Mouse (Mus musculus) intestine, embryonic 15.5 days (tissue): Measurements from ENCODE around the gene Bmx. TPM values are rescaled to one million over a fixed set of nuclear protein-coding genes. Genes with fewer than 3 reads are reported as not detected.

Source experiments
- ATAC-seq: fragments of 200-750 bp; cut with Nextera tagmentation; 2 replicates; pipeline ENCODE4 v1.8.0; 2017; ENCODE audit warnings: moderate TSS enrichment, moderate library complexity
- H3K27ac ChIP-seq: fragments of 300-500 bp; sonication (generic); 2 replicates; pipeline ENCODE4 v1.5.1; 2015; ENCODE audit warnings: mild to moderate bottlenecking, inconsistent platforms
- H3K27me3 ChIP-seq: fragments of 300-500 bp; sonication (generic); replicated peaks from 2 replicates; pipeline ENCODE4 v1.6.1; 2015; ENCODE audit warnings: inconsistent platforms
- H3K36me3 ChIP-seq: fragments of 300-500 bp; sonication (generic); 2 replicates; pipeline ENCODE4 v1.6.1; 2015; ENCODE audit warnings: inconsistent platforms
- H3K4me1 ChIP-seq: fragments of 300-500 bp; sonication (generic); replicated peaks from 2 replicates; pipeline ENCODE4 v1.6.1; 2015; ENCODE audit warnings: inconsistent platforms
- H3K4me2 ChIP-seq: fragments of 300-500 bp; sonication (generic); replicated peaks from 2 replicates; pipeline ENCODE4 v1.6.1; 2015; ENCODE audit warnings: mild to moderate bottlenecking, inconsistent platforms
- H3K4me3 ChIP-seq: fragments of 300-500 bp; sonication (generic); replicated peaks from 2 replicates; pipeline ENCODE4 v1.5.1; 2015; ENCODE audit warnings: inconsistent platforms
- H3K9ac ChIP-seq: fragments of 300-500 bp; sonication (generic); 2 replicates; pipeline ENCODE4 v1.6.1; 2015; ENCODE audit warnings: inconsistent platforms
- H3K9me3 ChIP-seq: fragments of 300-500 bp; sonication (generic); 2 replicates; pipeline ENCODE4 v1.6.1; 2016; ENCODE audit warnings: inconsistent platforms
- WGBS: fragments of 180-500 bp; shearing (Covaris S2); methylation state at CpG from one replicate; pipeline ENCODE4 v1.1.7; 2015; 5-methylcytosine and 5-hydroxymethylcytosine counted together
- polyA plus RNA-seq: library from polyadenylated mRNA; unstranded; fragments of >200 nt; fragmentation: Nextera tagmentation; extraction: Ambion mirVana; gene quantifications from 2 replicates; pipeline ENCODE4 v1.2.1, GENCODE M21; 2015

The Bmx gene
- polyA plus RNA-seq, 1 experiment from 2014 or later: 0.65 TPM

GRCm38 (mm10) chrX:164164681-164165080 lies 93.3 kb downstream of the Bmx start:
- no peaks in the 10 kb centered on the region for H3K27me3 ChIP-seq
- no peaks in the 10 kb centered on the region for H3K36me3 ChIP-seq
- WGBS: 83% methylated on average over 1 of the region's 1 CpGs
- H3K9me3 ChIP-seq: no peaks in the 10 kb centered on the region
- ATAC-seq: no peak
- H3K4me1 ChIP-seq: no peaks in the 10 kb centered on the region
- H3K27ac ChIP-seq: no peak overlapping the region
- H3K4me3 ChIP-seq: no peak overlapping the region
- no peak overlapping the region for H3K4me2 ChIP-seq
- no peak overlapping the region for H3K9ac ChIP-seq

DNA sequence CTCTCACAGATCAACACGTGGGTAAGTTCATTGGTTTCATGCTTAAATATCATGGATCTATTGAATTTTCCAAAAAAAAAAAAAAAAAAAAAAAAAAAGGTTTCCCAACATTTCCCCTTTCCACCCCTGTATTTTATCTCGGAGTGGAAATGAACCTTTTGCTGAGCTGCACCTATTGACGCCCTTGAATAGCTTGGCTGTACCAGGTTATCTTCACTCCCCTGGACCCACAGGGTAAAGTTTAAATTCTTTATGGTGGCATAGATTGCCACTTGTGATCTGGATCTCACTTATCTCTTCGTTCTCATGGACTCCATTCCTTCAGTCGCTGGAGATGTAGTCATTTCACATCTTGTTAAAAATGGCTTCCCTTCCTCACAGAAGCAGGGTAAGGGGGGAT lies 103.4 kb downstream of the Bmx start:
- Histone ChIP-seq H3K9me3 (no peaks in the 10 kb centered on the region), H3K4me2 (no peak overlapping the region), H3K4me1 (no peaks in the 10 kb centered on the region), H3K4me3 (no peak overlapping the region), H3K9ac (no peak overlapping the region), H3K27me3 (no peaks in the 10 kb centered on the region), H3K36me3 (no peaks in the 10 kb centered on the region), H3K27ac (no peak overlapping the region)
- WGBS: 73% methylated on average over 5 of the region's 5 CpGs
- ATAC-seq: peak; percentile 71

DNA sequence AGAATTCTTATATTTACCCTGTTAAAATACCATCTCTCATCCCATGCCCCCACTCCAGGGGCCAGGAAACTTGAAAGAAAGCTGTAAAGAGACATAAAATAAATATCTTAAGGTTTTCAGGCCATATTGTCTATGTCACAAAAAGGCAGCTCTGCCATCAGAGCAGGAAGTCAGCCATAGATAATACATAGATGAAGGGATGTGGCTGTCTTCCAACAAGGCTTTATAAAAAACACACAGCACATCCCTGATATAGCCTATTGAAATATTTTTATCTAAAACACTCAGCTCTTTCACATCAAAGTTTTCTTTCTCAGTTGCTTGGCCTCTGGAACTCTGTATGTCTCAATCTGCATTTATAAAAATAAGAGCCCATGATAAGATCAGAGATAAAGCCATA lies 104.4 kb downstream of the Bmx start:
- Histone ChIP-seq H3K4me1 (no peaks in the 10 kb centered on the region), H3K27ac (no peak overlapping the region), H3K9me3 (no peaks in the 10 kb centered on the region), H3K9ac (no peak overlapping the region), H3K4me2 (no peak overlapping the region), H3K4me3 (no peak overlapping the region), H3K27me3 (no peaks in the 10 kb centered on the region), H3K36me3 (no peaks in the 10 kb centered on the region)
- no peak for ATAC-seq

DNA sequence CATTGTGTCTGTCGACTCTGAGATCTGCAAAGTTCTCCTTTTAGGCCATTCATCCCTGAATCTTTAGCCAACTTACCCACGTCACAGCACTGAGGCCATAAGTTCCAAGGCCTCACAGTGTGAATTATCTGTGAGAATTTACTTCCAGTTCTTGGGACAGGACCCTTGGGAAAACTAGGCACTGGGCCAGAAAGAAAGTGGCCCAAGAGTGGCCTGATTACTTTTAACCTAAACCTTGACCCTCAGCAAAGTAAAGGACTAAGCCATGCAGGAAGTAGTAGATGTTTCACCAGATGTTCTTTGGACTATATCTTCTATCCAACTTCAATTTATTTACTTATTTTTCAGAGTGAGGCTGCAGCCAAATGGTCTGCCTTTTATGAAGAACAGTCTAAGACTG lies 105.3 kb downstream of the Bmx start:
- no peaks in the 10 kb centered on the region for H3K4me1 ChIP-seq
- no peaks in the 10 kb centered on the region for H3K36me3 ChIP-seq
- H3K4me3 ChIP-seq: no peak overlapping the region
- no peak for ATAC-seq
- H3K4me2 ChIP-seq: no peak overlapping the region
- H3K27me3 ChIP-seq: no peaks in the 10 kb centered on the region
- whole genome bisulfite sequencing: 61% methylated on average over 2 of the region's 2 CpGs
- no peaks in the 10 kb centered on the region for H3K9me3 ChIP-seq
- H3K27ac ChIP-seq: no peak overlapping the region
- no peak overlapping the region for H3K9ac ChIP-seq

DNA sequence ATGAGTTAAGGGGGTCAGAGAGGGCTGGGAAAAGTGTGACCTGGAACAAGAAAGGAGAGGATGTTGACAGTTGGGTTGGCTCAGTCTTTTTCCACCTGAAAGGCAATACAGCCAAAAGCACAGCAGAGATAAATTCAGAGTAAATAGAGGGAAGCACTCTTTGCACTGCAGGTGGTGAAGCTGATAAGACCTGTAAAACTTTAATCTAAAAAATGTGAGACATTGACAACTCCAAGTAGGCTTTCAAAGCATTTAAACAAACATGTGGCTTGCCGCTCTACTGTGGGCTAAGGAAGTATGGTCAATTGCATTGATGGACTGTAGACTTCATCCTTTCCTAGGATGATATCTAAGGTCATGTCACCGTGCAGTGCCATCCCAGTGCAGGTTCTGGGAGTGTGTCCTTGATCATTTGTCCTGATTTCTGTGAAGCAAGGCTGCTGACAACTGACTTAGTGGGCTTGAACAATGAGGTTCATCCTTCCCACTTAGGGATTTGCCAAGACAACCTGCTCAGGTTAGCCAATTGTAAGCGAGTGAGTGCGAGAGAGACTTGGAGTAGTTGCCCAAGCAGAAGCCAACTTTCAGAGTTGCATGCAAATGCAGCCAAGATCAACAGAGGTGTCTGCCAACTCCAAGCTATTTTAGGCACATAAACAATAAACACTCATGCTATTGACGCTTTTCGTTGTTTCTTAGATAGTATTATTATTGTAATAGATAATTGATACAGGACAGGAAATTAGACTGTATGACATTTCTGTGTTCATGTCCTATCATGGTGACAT lies 112.3 kb downstream of the Bmx start:
- Histone ChIP-seq H3K4me2 (no peak overlapping the region), H3K27me3 (no peaks in the 10 kb centered on the region), H3K27ac (no peak overlapping the region), H3K4me1 (no peaks in the 10 kb centered on the region), H3K36me3 (no peaks in the 10 kb centered on the region), H3K9ac (no peak overlapping the region), H3K4me3 (no peak overlapping the region), H3K9me3 (no peaks in the 10 kb centered on the region)
- WGBS: 82% methylated on average over 6 of the region's 6 CpGs
- ATAC-seq: peak; percentile 79

Other genes with a start within 250 kb of the Bmx start
- gene Car5b, start 230.2 kb downstream of the Bmx start, polyA plus RNA-seq: 0.50 and 0.77 TPM in 2 replicates
- 23.0 and 25.6 TPM in 2 replicates for gene Siah1b, start 181.7 kb downstream of the Bmx start, polyA plus RNA-seq
- 9.5 and 10.7 TPM in 2 replicates for gene Cltrn, start 169.4 kb downstream of the Bmx start, polyA plus RNA-seq
- gene Ace2, start 118.9 kb downstream of the Bmx start, polyA plus RNA-seq: 69.3 and 74.3 TPM in 2 replicates
- 4.8 and 5.4 TPM in 2 replicates for gene Pir, start 11.2 kb upstream of the Bmx start, polyA plus RNA-seq
- gene Vegfd, start 115.2 kb upstream of the Bmx start, polyA plus RNA-seq: 2.1 and 2.2 TPM in 2 replicates
- gene Piga, start 161.6 kb upstream of the Bmx start, polyA plus RNA-seq: 19.5 and 19.6 TPM in 2 replicates
- gene Asb11, start 178.8 kb upstream of the Bmx start, polyA plus RNA-seq: 0.10 and 0.27 TPM in 2 replicates
- gene Asb9, start 248.1 kb upstream of the Bmx start, polyA plus RNA-seq: not detected in 2 replicates